Mouse (Mus musculus) lung, embryonic 14.5 days (tissue): Measurements from ENCODE around the gene Nudt8. TPM values are rescaled to one million over a fixed set of nuclear protein-coding genes. Genes with fewer than 3 reads are reported as not detected.
"Not testable (repeated sequence)": the region's sequence is repeated elsewhere in the genome, so short reads cannot be mapped to it uniquely, and the experiment has no call there.

Experiments used
- ATAC-seq: fragments of 200-750 bp; cut with Nextera tagmentation; 2 replicates; pipeline ENCODE4 v1.8.0; 2017; ENCODE audit warnings: mild to moderate bottlenecking, moderate TSS enrichment, moderate library complexity; ENCODE audit not compliant: insufficient read depth
- DNase-seq: peaks from one replicate; pipeline ENCODE4 v3.0.0-alpha.2; 2015
- H3K27ac ChIP-seq: fragments of 300-500 bp; sonication (generic); 2 replicates; pipeline ENCODE4 v1.5.1; 2014; ENCODE audit warnings: low read depth, mild to moderate bottlenecking, moderate library complexity
- H3K27me3 ChIP-seq: fragments of 300-500 bp; sonication (generic); 2 replicates; pipeline ENCODE4 v1.6.1; 2014; ENCODE audit warnings: low read length, control low read depth; ENCODE audit not compliant: insufficient read depth
- H3K36me3 ChIP-seq: fragments of 300-500 bp; sonication (generic); 2 replicates; pipeline ENCODE4 v1.6.1; 2014; ENCODE audit warnings: control low read depth; ENCODE audit not compliant: insufficient read depth
- H3K4me1 ChIP-seq: fragments of 300-500 bp; sonication (generic); 2 replicates; pipeline ENCODE4 v1.6.1; 2014; ENCODE audit warnings: antibody characterized with exemption, control low read depth; ENCODE audit not compliant: insufficient read depth
- H3K4me2 ChIP-seq: fragments of 300-500 bp; sonication (generic); 2 replicates; pipeline ENCODE4 v1.6.1; 2014; ENCODE audit warnings: mild to moderate bottlenecking
- H3K4me3 ChIP-seq: fragments of 300-500 bp; sonication (generic); 2 replicates; pipeline ENCODE4 v1.5.1; 2014; ENCODE audit warnings: low read depth, low read length
- H3K9ac ChIP-seq: fragments of 300-500 bp; sonication (generic); 2 replicates; pipeline ENCODE4 v1.6.1; 2014
- H3K9me3 ChIP-seq: fragments of 300-500 bp; sonication (generic); 2 replicates; pipeline ENCODE4 v1.6.1; 2016; ENCODE audit warnings: low read depth, low read length, control low read depth
- CTCF ChIP-seq: IDR thresholded peaks from 2 replicates; pipeline ENCODE4 v1.5.1; 2016; ENCODE audit warnings: antibody characterized with exemption, low read depth
- WGBS: fragments of 180-500 bp; shearing (Covaris S2); extraction: QIAGEN DNeasy Blood & Tissue Kit; methylation state at CpG from one replicate; pipeline ENCODE4 v1.1.7; 2014; 5-methylcytosine and 5-hydroxymethylcytosine counted together
- polyA plus RNA-seq: library from polyadenylated mRNA; unstranded; fragments of >200 nt; fragmentation: Nextera tagmentation; extraction: Ambion mirVana; gene quantifications from 2 replicates; pipeline ENCODE4 v1.2.1, GENCODE M21; 2014

Gene Nudt8
- polyA plus RNA-seq, 1 experiment from 2014 or later: 24.4 TPM

DNA sequence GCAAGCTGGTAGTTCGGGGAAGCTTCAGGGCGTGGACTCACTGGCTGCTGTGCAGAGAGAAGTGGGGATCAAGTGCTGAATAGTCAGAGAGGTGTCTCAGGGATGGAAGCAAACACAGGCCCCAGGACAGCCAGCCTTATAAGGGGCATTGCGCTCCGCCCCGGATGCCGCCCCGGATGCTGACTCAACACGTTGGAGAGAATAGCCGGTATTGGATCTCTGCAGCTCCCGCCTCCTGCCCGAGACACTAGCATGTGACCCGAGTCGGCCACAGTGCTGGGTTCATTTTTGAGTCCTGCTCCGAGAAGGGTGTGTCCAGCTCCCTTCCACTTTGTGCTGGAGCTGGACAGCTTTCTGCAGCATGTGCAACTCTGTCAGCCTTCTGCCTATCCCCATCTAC is 41.7 kb downstream of the Nudt8 start:
- no peak for ATAC-seq
- 60% methylated on average over 14 of the region's 14 CpGs for WGBS
- H3K36me3 ChIP-seq: no peaks in the 10 kb centered on the region
- H3K9me3 ChIP-seq: no peaks in the 10 kb centered on the region
- no peak overlapping the region for H3K27ac ChIP-seq
- DNase-seq: peak; percentile 24
- H3K9ac ChIP-seq: no peak overlapping the region
- peaks cover 11% of the 10 kb centered on the region; the same call in 1 of the 2 replicates for H3K4me1 ChIP-seq
- no peak overlapping the region for H3K4me2 ChIP-seq
- no peaks in the 10 kb centered on the region for H3K27me3 ChIP-seq
- H3K4me3 ChIP-seq: no peak overlapping the region
- TF ChIP-seq CTCF: no peak

DNA sequence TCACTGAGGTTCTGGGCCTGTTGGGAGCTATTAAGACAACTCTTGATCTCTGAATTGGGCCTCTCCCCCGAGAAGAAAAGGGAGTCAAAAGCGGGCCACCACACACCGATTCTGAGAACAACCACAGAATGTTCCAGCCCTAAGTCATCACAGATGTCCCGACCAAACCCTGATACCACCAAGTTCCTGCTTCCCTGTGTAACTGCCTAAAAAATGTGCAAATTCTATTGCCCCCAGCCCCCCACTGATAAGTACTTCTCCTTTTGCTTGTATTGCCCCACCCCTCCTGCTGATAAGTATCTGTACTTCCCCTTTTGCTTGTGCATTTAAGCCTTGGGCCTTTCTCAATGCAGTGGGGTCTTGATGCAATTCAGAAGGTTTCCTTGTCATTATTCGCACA is 43.7 kb downstream of the Nudt8 start:
- not testable (repeated sequence) for H3K36me3 ChIP-seq, H3K27ac ChIP-seq, DNase-seq, H3K9me3 ChIP-seq, H3K4me2 ChIP-seq, ATAC-seq, H3K27me3 ChIP-seq, H3K4me3 ChIP-seq, H3K4me1 ChIP-seq, H3K9ac ChIP-seq
- 88% methylated on average over 5 of the region's 5 CpGs for WGBS

DNA sequence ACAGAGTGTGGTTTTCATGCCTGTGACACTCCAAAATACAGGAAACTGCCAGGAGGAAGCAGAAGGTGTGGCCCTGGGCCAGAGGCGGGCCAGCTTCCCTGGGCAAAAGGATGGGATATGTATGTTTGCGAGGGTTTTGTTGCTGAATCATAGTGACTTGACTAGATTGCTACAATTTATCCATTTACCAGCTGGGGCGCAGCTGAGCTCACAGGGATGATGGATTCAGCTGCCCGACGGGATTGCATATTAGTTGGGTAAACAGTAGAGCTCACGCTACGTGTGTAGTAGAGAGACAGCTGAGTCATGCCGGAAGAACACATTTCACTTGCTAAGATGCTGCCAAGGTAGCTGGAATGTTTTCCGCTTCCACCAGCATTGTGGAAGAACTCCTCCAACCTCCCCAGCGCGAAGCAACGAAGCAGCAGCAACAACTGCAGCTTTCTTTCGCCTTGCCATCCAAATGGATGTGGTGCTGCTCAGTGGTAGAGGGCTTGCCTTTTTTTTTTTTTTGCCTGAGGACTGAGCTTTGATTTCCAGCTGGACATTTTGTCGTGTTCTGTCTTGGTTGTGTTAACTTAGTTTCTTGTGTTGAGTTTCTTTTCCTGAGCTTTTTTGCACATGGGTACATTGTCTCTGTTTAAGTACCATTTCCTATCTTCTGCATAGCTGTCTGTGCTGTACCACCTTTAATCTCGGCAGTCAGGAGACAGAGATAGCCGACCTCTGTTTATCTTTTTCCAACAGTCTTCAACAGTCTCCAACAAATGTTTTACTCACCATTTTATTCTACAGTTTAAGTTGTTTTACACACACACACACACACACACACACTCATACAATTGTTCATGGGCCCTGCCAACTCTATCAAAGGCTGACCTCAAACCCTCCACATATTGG is 45.8 kb downstream of the Nudt8 start, which contains the start of gene Gstp2:
Gene Gstp2 (minus strand): TSS at position 58 of the 900 bp plus-strand sequence.
- ATAC-seq (peak; percentile 82), DNase-seq (peak; percentile 89)
- peak within 1 kb of the TSS; percentile 4; the same call in 1 of the 2 replicates for H3K4me3 ChIP-seq
- H3K9me3 ChIP-seq: no peaks in the 10 kb centered on the region
- no peak within 1 kb of the TSS for H3K9ac ChIP-seq
- no peaks in the 10 kb centered on the region for H3K27me3 ChIP-seq
- H3K4me1 ChIP-seq: peaks cover 7% of the 10 kb centered on the region; the same call in 1 of the 2 replicates
- H3K4me2 ChIP-seq: peak within 1 kb of the TSS; percentile 51
- H3K27ac ChIP-seq: peak within 1 kb of the TSS; percentile 54; the same call in 1 of the 2 replicates
- 27% methylated on average over 16 of the region's 16 CpGs for WGBS
- TF ChIP-seq CTCF: peak; percentile 57
- no peaks in the 10 kb centered on the region for H3K36me3 ChIP-seq

DNA sequence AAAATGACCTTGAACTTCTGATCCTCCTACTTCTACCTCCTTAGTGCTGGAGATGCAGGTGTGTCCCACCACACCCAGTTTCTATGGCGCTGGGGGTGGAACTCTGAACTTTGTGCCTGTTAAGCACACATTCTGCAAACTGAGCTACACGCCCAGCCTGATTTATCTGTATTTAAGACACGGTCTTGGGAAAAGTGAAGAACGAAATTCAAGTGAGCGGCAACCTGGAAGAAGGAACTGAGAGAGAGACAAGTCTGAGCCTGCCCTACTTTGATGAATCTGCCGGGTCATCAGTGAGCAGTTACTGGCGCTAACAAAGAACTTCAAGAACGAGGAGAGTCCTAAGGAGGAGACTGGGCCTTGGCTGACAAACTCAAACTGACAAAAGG is 46.5 kb downstream of the Nudt8 start:
- TF ChIP-seq CTCF: no peak
- DNase-seq: no peak
- no peaks in the 10 kb centered on the region for H3K9me3 ChIP-seq
- 0 out of 2 replicates have a peak overlapping the region, but pooled peaks have one; percentile 3 for H3K27ac ChIP-seq
- peaks cover 7% of the 10 kb centered on the region; the same call in 1 of the 2 replicates for H3K4me1 ChIP-seq
- H3K4me3 ChIP-seq: no peak overlapping the region
- WGBS: 71% methylated on average over 8 of the region's 8 CpGs
- no peak overlapping the region for H3K9ac ChIP-seq
- no peaks in the 10 kb centered on the region for H3K36me3 ChIP-seq
- ATAC-seq: no peak
- no peak overlapping the region for H3K4me2 ChIP-seq
- no peaks in the 10 kb centered on the region for H3K27me3 ChIP-seq

DNA sequence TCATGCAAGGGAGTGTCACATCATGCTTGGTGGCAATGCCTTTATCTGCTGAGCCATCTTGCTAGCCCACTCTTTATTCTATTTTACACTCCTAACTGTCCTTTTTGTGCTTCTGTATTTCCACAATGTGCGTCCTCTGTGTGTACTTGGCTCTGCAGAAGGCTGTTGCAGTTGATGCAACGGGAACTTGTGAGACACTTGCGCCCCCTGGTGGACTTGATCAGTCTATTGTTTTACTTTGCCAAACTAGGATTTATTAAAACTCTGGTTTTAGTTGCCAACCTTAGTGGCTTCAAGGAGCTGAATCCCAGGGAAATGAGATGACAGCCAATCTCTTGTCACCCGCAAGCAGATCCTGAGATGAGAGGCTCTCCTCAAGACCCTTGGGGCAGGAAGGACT is 47.5 kb downstream of the Nudt8 start:
- no peak overlapping the region for H3K27ac ChIP-seq
- 13% methylated on average over 4 of the region's 4 CpGs for WGBS
- ATAC-seq (no peak), DNase-seq (peak; percentile 94)
- no peaks in the 10 kb centered on the region for H3K9me3 ChIP-seq
- H3K36me3 ChIP-seq: no peaks in the 10 kb centered on the region
- no peak overlapping the region for H3K4me3 ChIP-seq
- peaks cover 7% of the 10 kb centered on the region; the same call in 1 of the 2 replicates for H3K4me1 ChIP-seq
- H3K9ac ChIP-seq: no peak overlapping the region
- peak; percentile 84 for TF ChIP-seq CTCF
- H3K27me3 ChIP-seq: no peaks in the 10 kb centered on the region
- no peak overlapping the region for H3K4me2 ChIP-seq

DNA sequence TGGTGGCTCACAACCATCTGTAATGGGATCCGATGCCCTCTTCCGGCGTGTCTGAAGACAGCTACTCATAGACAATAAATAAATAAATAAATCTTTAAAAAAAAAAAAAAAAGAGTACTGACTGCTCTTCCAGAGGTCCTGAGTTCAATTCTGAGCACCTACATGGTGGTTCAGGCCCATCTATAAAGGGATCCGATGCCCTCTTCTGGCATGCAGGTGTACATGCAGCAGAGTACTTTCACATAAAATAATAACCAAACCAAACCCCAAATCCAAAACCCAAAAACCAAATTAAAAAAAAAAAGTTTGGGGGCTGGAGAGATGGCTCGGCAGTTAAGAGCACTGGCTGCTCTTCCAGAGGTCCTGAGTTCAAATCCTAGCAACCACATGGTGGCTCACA is 48.7 kb downstream of the Nudt8 start:
- not testable (repeated sequence) for H3K36me3 ChIP-seq, H3K27ac ChIP-seq, H3K9me3 ChIP-seq, H3K9ac ChIP-seq, H3K4me1 ChIP-seq, DNase-seq, H3K4me2 ChIP-seq, H3K4me3 ChIP-seq, ATAC-seq, H3K27me3 ChIP-seq
- 72% methylated on average over 5 of the region's 5 CpGs for WGBS

DNA sequence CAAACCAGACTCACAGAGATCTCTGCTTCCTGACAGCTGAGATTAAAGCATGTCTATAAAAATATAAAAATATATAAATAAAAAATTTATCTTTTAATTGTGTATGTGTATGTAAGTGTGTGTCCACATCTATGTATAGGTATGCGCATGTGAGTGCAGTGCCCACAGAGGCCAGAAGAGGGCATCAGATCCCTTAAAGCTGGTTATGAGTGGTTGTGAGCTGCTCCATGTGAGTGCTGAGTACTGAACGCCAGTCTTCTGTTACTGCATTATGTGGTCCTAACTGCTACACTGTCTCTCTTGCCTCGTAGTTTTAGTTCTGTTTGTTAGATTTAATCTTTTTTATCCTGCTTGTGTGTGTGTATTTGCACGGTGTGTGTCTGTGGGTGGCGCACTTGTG is 50.6 kb downstream of the Nudt8 start:
- WGBS: 94% methylated on average over 5 of the region's 5 CpGs

More for the DNA sequence above, 50.6 kb downstream of the Nudt8 start:
- no peaks in the 10 kb centered on the region for H3K9me3 ChIP-seq
- H3K9ac ChIP-seq: no peak overlapping the region
- ATAC-seq: no peak
- no peaks in the 10 kb centered on the region for H3K27me3 ChIP-seq
- TF ChIP-seq CTCF: no peak; the same call in 1 of the 2 replicates
- DNase-seq: no peak
- H3K36me3 ChIP-seq: no peaks in the 10 kb centered on the region
- H3K27ac ChIP-seq: no peak overlapping the region
- H3K4me3 ChIP-seq: no peak overlapping the region
- no peak overlapping the region for H3K4me2 ChIP-seq
- peaks cover 3% of the 10 kb centered on the region; the same call in 1 of the 2 replicates for H3K4me1 ChIP-seq

Other genes with a start within 250 kb of the Nudt8 start
- 33.3 and 34.3 TPM in 2 replicates for gene Kmt5b, start 233.2 kb upstream of the Nudt8 start, polyA plus RNA-seq
- gene Chka, start 148.8 kb upstream of the Nudt8 start, polyA plus RNA-seq: 54.0 and 63.0 TPM in 2 replicates
- 31.7 and 36.0 TPM in 2 replicates for gene Tcirg1, start 93.4 kb upstream of the Nudt8 start, polyA plus RNA-seq
- gene Ndufs8, start 87.8 kb upstream of the Nudt8 start, polyA plus RNA-seq: 326 and 335 TPM in 2 replicates
- gene Aldh3b1, start 70.8 kb upstream of the Nudt8 start, polyA plus RNA-seq: 3.0 and 3.6 TPM in 2 replicates
- 13.3 and 14.8 TPM in 2 replicates for gene Unc93b1, start 65.4 kb upstream of the Nudt8 start, polyA plus RNA-seq
- gene Aldh3b3, start 41.9 kb upstream of the Nudt8 start, polyA plus RNA-seq: not detected in 2 replicates
- gene Aldh3b2, start 28.3 kb upstream of the Nudt8 start, polyA plus RNA-seq: 0.62 and 1.0 TPM in 2 replicates
- gene Acy3, start 14.0 kb upstream of the Nudt8 start, polyA plus RNA-seq: 7.2 and 8.0 TPM in 2 replicates
- gene Tbx10, start 7.8 kb upstream of the Nudt8 start, polyA plus RNA-seq: not detected in 2 replicates
- gene Gm49405, start within 50 bp of the Nudt8 start, polyA plus RNA-seq: 1.8 and 2.3 TPM in 2 replicates
- gene Doc2g, start 2.7 kb downstream of the Nudt8 start, polyA plus RNA-seq: 2.2 and 3.0 TPM in 2 replicates
- gene Ndufv1, start 12.2 kb downstream of the Nudt8 start, polyA plus RNA-seq: 193 and 198 TPM in 2 replicates
- gene Gstp1, start 37.4 kb downstream of the Nudt8 start, polyA plus RNA-seq: 424 and 468 TPM in 2 replicates
- gene Gstp2, start 45.4 kb downstream of the Nudt8 start, polyA plus RNA-seq: 2.9 and 3.4 TPM in 2 replicates
- gene Gstp3, start 59.0 kb downstream of the Nudt8 start, polyA plus RNA-seq: not detected in 2 replicates
- gene Cabp2, start 81.0 kb downstream of the Nudt8 start, polyA plus RNA-seq: not detected in 2 replicates
- gene Cdk2ap2, start 96.6 kb downstream of the Nudt8 start, polyA plus RNA-seq: 76.6 and 76.8 TPM in 2 replicates
- 5.5 and 7.3 TPM in 2 replicates for gene Pitpnm1, start 99.4 kb downstream of the Nudt8 start, polyA plus RNA-seq
- gene Aip, start 125.3 kb downstream of the Nudt8 start, polyA plus RNA-seq: 93.5 and 94.5 TPM in 2 replicates
- gene Gpr152, start 139.2 kb downstream of the Nudt8 start, polyA plus RNA-seq: not detected in 2 replicates
- 0.09 TPM in 1 of 2 replicates, not detected in the other for gene Cabp4, start 143.5 kb downstream of the Nudt8 start, polyA plus RNA-seq
- gene Coro1b, start 148.0 kb downstream of the Nudt8 start, polyA plus RNA-seq: 134 and 148 TPM in 2 replicates
- gene Ptprcap, start 153.0 kb downstream of the Nudt8 start, polyA plus RNA-seq: 0.81 and 1.1 TPM in 2 replicates
- 37.9 and 43.2 TPM in 2 replicates for gene Rps6kb2, start 162.8 kb downstream of the Nudt8 start, polyA plus RNA-seq
- 1.7 and 2.5 TPM in 2 replicates for gene Carns1, start 174.9 kb downstream of the Nudt8 start, polyA plus RNA-seq
- 1.8 and 2.4 TPM in 2 replicates for gene Tbc1d10c, start 190.7 kb downstream of the Nudt8 start, polyA plus RNA-seq
- gene Ppp1ca, start 191.5 kb downstream of the Nudt8 start, polyA plus RNA-seq: 960 and 994 TPM in 2 replicates
- gene Rad9a, start 201.1 kb downstream of the Nudt8 start, polyA plus RNA-seq: 42.1 and 47.4 TPM in 2 replicates
- 4.4 and 5.0 TPM in 2 replicates for gene Clcf1, start 213.7 kb downstream of the Nudt8 start, polyA plus RNA-seq
- not detected in 2 replicates for gene AC109138.7, start 213.8 kb downstream of the Nudt8 start, polyA plus RNA-seq
- gene Pold4, start 231.3 kb downstream of the Nudt8 start, polyA plus RNA-seq: 22.6 and 22.8 TPM in 2 replicates